In genomic region chr16:5454243-5454642, GRCm38 (mm10) we compare ENCODE assay signal across 23 mouse cellular contexts.
A peak's percentile ranks its signal among the peaks of the same experiment; 100 is the strongest.
DNase-seq lines count a peak whose midpoint lies in the region; ATAC-seq and TF ChIP-seq lines count a peak whose summit lies in the region.
"Had no signal": no experiment of that assay in that cellular context is flagged by ENCODE, and none has a peak within 500 bp of the region (broad histone marks: within the 10 kb centered on the region; RNA-seq: fewer than 3 reads in every experiment).

No protein-coding gene starts in this region.

- no peak overlapping the region for H3K9ac ChIP-seq in forebrain, embryonic 15.5 days (replicated peaks)
- H3K9ac ChIP-seq: forebrain, embryonic 13.5 days; heart, embryonic 15.5 days; liver, embryonic 12.5 days; neural tube, embryonic 13.5 days; stomach, embryonic 15.5 days had no signal

- no peak overlapping the region for H3K4me3 ChIP-seq in forebrain, embryonic 10.5 days
- H3K4me3 ChIP-seq in forebrain, embryonic 15.5 days, result no peak overlapping the region
- H3K4me3 ChIP-seq in thymus, adult 2 months (ENCODE audit: control insufficient read depth, insufficient read depth, low read length), result no peak overlapping the region
- H3K4me3 ChIP-seq: forebrain, embryonic 13.5 days; heart, adult 2 months; heart, embryonic 15.5 days; left cerebral cortex, adult 2 months; liver, embryonic 12.5 days; neural tube, embryonic 13.5 days; stomach, embryonic 15.5 days had no signal

- TF ChIP-seq CTCF in thymus, adult 2 months (IDR thresholded peaks at IDR 0.05; ENCODE audit: borderline replicate concordance, control insufficient read depth, extremely low read depth, insufficient read depth, low read length, poor library complexity), result no peak

- H3K4me1 ChIP-seq in forebrain, embryonic 10.5 days, result peaks cover 41% of the 10 kb centered on the region
- 0 out of 2 replicates have a peak, but pooled peaks cover 7% of the 10 kb centered on the region for H3K4me1 ChIP-seq in forebrain, embryonic 15.5 days
- H3K4me1 ChIP-seq in thymus, adult 2 months (replicated peaks; ENCODE audit: control insufficient read depth, insufficient read depth, low read length), result peaks cover 36% of the 10 kb centered on the region
- H3K4me1 ChIP-seq: liver, embryonic 12.5 days; stomach, embryonic 15.5 days had no signal

- no peaks in the 10 kb centered on the region for H3K36me3 ChIP-seq in forebrain, embryonic 10.5 days (replicated peaks)
- no peaks in the 10 kb centered on the region for H3K36me3 ChIP-seq in forebrain, embryonic 15.5 days
- no peaks in the 10 kb centered on the region for H3K36me3 ChIP-seq in thymus, adult 2 months (ENCODE audit: control insufficient read depth, insufficient read depth, low read length)
- H3K36me3 ChIP-seq: heart, embryonic 15.5 days; liver, embryonic 12.5 days; neural tube, embryonic 13.5 days; stomach, embryonic 15.5 days had no signal

- 12% methylated on average over 6 of the region's 6 CpGs for WGBS in forebrain, embryonic 10.5 days
- 10% methylated on average over 6 of the region's 6 CpGs for WGBS in forebrain, embryonic 15.5 days
- 3% methylated on average over 6 of the region's 6 CpGs for WGBS in thymus, adult 2 months

- no peaks in the 10 kb centered on the region for H3K9me3 ChIP-seq in forebrain, embryonic 10.5 days
- H3K9me3 ChIP-seq in forebrain, embryonic 15.5 days, result no peaks in the 10 kb centered on the region
- H3K9me3 ChIP-seq: forebrain, embryonic 13.5 days; heart, embryonic 15.5 days; liver, embryonic 12.5 days; neural tube, embryonic 13.5 days; stomach, embryonic 15.5 days had no signal

- ATAC-seq in forebrain, embryonic 15.5 days (replicated peaks), result no peak
- ATAC-seq in activated CD4-positive, CD25-positive, alpha-beta regulatory T cell, adult 4 months, result peak; percentile 53
- ATAC-seq: forebrain, embryonic 13.5 days; liver, embryonic 12.5 days had no signal

- no peak for TF ChIP-seq POLR2A in thymus, adult 2 months (IDR thresholded peaks at IDR 0.05; ENCODE audit: control insufficient read depth, extremely low read depth, insufficient read depth, low read length, poor library complexity)

- H3K27ac ChIP-seq in forebrain, embryonic 10.5 days, result peak overlapping the region; percentile 67
- no peak overlapping the region for H3K27ac ChIP-seq in forebrain, embryonic 15.5 days (replicated peaks)
- peak overlapping the region; percentile 72 for H3K27ac ChIP-seq in thymus, adult 2 months (ENCODE audit: control insufficient read depth, insufficient read depth, low read length)
- H3K27ac ChIP-seq: forebrain, embryonic 13.5 days; heart, adult 2 months; heart, embryonic 15.5 days; left cerebral cortex, adult 2 months; liver, embryonic 12.5 days; neural tube, embryonic 13.5 days; stomach, embryonic 15.5 days had no signal

- DNase-seq in forebrain, embryonic 10.5 days (ENCODE audit: extremely low spot score, low spot score), result no peak
- peak; percentile 26 for DNase-seq in CD4-positive helper T cell, adult 2 months (ENCODE audit: low read depth, low spot score)
- peak; percentile 52 for DNase-seq in thymus, adult 2 months
- DNase-seq in adrenal gland, postnatal 4 days (ENCODE audit: low spot score in 2 of 2), result no peak
- no peak for DNase-seq in urinary bladder, adult 18-20 months (ENCODE audit: low spot score in 2 of 2)
- no peak for DNase-seq in ovary, postnatal 36 days (ENCODE audit: low spot score)
- DNase-seq: adrenal gland, postnatal 14 days; cerebellum, adult 11 months; cerebellum, postnatal 10 days; gastrocnemius, postnatal 10 days; heart, adult 2 months; kidney, adult 2 months; kidney, postnatal 14 days; lung, adult 2 months; lung, postnatal 36 days had no signal

- H3K27me3 ChIP-seq in forebrain, embryonic 10.5 days (ENCODE audit: poor library complexity, severe bottlenecking), result peaks cover 54% of the 10 kb centered on the region
- no peaks in the 10 kb centered on the region for H3K27me3 ChIP-seq in forebrain, embryonic 15.5 days
- no peaks in the 10 kb centered on the region for H3K27me3 ChIP-seq in thymus, adult 2 months (ENCODE audit: control insufficient read depth, insufficient read depth, low read length)
- H3K27me3 ChIP-seq: heart, embryonic 15.5 days; liver, embryonic 12.5 days; neural tube, embryonic 13.5 days; stomach, embryonic 15.5 days had no signal

- H3K4me2 ChIP-seq in forebrain, embryonic 15.5 days (replicated peaks), result no peak overlapping the region
- H3K4me2 ChIP-seq: forebrain, embryonic 13.5 days; heart, embryonic 15.5 days; liver, embryonic 12.5 days; neural tube, embryonic 13.5 days; stomach, embryonic 15.5 days had no signal

Comparison
In these comparisons a context has a peak if more than half of its experiments do, and no peak if none do; other contexts are left out.
1. DNase-seq: peak in CD4-positive helper T cell, adult 2 months (single experiment) and thymus, adult 2 months (single experiment); none in forebrain, embryonic 10.5 days (single experiment), adrenal gland, postnatal 4 days (0 of 2), urinary bladder, adult 18-20 months (0 of 2) and ovary, postnatal 36 days (single experiment).